Mouse (Mus musculus) right cerebral cortex, postnatal 10 days (tissue): ENCODE data around the gene Sart1.
A peak's percentile ranks its signal among the peaks of the same experiment; 100 is the strongest.
"Not testable (repeated sequence)": the region's sequence is repeated elsewhere in the genome, so short reads cannot be mapped to it uniquely, and the experiment has no call there.

ENCODE experiments used
- DNase-seq, 2 experiments: peaks; one replicate each; pipeline ENCODE4 v3.0.0; 2021; ENCODE audit warnings: low spot score in 2 of 2

Gene Sart1

DNA sequence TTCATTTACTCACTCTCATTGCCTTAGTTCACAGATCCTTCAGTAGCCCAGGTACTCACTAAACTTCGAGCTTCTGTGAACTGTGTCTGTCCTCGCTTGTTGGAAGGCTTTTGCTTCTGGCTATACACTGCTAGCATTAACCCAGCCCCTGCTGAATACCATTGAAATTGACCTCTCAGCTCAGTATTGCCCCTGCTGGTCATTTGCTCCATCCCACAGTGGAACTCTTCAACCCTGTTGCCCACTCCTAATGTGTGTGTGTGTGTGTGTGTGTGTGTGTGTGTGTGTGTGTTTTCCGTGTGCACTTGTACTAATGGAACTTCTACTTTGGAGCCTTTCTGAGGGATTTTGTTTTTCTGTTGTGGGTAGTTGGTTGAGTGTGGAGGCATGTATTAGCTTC lies 17.6 kb downstream of the Sart1 start:
- DNase-seq: no peak

DNA sequence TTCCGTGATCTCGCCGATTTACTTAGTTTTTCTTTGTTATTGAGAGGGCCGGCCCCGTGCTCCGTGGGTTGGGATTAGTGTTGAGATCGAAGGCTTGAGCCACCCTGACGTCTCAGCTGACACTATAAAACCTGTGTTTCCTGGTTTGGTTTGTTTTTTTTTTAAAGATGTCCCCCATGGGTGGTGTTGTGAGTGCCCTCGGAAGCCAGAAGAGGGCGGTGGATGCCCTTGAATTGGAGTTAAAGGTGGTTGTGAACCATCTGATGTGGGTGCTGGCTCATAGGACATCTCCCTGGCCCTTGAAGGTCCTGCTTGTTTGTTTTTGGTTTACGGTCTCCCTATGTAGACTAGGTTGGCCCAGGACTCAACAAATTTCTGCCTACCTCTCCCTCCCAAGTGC lies 21.0 kb downstream of the Sart1 start:
- no peak for DNase-seq

DNA sequence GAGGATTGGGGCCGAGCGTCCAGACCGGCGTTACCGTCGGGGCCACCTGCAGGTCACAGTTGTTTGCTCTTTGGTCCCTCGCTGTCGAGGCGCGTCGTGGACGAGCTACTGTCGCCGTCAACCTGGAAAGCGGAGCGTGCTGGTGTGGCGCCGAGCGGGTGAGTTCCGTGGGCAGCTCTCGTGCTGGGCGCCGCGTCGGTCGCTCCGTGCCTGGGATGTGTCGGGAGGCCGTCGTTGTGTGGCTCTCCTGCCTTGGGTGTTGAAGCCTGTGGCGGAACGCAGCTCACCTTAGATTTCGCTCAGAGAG lies 21.5 kb downstream of the Sart1 start, which contains the start of gene Banf1:
Banf1 (minus strand) TSS at position 116 of the 307 bp plus-strand sequence.
- DNase-seq: no peak

DNA sequence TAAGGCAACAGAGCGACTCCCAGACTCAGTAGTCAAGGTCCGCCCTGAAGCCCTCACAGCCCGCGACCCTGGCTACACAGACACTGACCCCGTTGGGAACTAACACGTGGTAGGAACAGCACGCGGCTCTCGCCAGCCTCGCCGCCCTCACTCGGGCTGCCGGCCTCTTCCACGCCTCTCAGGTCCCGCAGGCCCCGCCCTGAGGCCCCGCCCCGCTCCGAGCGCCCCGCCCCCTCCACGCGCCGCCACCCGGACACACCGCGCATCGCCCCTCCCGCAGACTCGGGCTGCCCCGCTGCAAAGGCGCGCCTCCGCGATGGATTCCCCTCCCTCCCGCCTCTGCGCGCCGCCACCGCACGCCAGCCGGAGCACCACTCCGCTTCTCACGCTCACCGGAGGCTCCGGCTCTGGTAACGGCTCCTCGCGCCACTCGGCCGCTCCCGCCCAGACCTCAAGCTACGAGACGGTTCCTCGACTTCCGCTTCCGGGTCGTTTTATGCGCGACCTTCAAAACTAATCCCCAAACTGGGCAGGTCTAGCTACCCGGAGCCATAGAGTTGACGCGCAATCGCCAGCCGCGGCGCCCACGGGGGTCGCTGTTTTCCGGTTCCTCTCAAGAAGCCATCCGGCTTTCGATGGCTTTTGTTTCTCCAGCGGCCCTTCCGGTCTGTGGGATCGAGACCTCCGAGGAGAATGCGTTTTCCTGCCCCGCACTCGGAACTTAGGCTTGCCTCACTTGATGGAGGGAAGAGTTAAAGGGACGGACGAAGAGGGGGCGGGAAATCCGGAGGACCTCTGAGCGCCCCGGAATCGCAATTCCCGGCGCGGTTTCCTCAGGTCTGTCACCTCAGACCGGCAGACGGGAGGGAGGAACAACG lies 22.1 kb downstream of the Sart1 start, which contains the start of gene Eif1ad:
Eif1ad (plus strand) TSS at position 567 of the 878 bp plus-strand sequence.
- DNase-seq: peak; percentile 97

DNA sequence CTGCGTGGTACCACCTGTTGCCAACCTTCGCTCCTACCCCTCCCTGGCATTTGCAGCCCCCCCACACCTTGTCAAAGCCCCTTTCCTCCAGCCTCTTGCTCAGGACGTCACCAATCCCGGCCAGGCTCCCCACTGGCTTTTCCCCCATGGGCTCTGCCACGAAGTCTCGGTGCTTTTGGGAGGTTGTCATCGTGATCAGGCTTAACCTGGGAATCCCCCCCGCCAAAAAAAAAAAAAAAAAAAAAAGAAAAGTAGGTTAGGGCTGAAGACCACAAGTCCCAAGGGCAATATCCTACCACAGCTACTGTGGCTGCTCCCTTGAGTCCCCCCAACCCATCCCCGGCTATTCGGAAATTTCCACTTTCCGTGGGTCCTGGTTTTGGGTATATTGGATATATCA lies 22.8 kb downstream of the Sart1 start:
- no peak for DNase-seq

DNA sequence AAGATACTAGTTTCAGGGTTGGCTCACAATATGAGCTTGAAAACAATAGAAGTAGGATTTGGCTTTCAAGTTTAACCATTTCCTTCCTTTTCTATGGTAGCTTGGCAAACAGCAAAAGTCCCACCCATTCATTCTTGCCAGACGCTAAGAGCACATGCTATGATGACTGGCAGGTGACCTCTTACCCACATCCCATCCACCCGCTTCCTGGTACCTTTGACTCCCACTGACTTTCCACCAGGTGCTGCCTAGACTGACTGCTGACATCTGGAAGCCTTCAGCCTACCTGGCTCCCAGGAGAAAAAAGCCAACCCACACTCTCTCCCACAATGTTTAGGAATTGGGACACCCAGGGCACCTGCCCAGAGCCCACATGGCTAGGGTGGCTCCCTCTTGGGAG lies 24.4 kb downstream of the Sart1 start:
- DNase-seq: no peak

DNA sequence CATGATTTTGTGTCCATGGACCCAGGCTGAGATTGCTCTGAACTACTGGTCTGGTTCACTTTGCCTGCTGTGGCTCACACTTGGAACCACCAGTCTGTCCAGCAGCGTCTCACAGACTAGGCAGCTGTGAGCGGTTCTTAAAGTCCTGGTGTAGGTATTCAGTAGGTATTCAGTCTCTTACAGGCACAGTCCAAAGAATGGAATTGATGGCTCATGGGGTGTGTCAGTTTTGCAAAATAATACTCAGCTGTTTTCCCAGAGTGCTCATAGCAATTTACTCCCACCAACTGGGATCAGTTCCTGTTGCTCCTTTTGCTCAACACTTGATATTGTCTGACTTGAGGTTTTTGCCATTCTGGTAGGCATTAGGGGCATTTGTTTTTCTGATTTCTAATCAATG lies 26.3 kb downstream of the Sart1 start:
- DNase-seq: no peak

DNA sequence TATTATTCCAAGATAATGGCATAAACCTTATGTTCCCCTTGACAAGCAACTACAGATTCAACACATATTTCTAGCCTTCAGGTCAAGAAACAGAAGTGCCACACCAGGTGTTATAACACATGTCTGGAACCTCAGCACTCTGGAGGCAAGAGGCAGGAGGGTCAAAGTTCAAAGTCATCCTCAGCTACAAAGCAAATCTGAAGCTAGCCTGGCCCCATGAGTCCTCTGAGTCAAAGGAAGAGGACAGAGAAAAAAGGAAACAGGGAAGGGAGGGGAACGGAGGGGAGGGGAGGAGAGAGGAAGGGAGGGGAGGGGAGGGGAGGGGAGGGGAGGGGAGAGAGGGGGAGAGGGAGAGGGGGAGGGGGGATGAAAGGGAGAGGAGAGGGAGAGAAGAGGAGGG lies 32.4 kb downstream of the Sart1 start:
- no peak for DNase-seq

DNA sequence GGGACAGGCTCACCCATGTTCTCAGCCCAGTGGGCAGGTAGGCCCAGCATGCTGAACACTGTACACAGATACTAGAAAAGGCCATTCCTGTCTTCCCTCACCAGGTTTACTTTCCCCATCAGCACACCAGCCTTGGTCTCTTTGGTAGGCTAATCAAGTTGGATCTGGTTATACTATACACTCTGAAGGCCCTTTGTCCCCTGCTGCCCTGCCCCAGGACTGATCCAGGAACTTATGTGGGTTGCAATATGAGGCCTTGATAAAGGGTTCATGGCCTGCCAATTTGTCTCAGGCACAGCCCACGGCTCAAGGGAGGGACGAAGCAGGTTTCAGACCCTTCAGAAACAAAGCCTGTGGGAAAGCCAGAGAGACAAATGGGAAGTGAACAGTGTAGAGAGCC lies 34.9 kb downstream of the Sart1 start:
- no peak for DNase-seq

DNA sequence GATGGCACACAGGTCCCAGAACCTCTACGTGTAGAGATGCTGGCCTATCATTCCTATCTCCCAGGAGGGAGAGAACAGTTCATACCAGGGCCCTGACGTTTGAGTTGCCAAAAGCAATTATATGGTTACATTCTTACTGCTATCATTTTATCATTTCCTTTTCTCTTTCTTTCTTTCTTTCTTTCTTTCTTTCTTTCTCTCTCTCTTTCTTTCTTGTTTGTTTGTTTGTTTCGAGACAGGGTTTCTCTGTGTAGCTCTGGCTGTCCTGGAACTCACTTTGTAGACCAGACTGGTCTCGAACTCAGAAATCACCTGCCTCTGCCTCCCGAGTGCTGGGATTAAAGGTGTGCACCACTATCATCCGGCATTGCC lies 39.0 kb downstream of the Sart1 start, which contains the start of gene Cst6:
Cst6 (minus strand) TSS at position 73 of the 372 bp plus-strand sequence.
- not testable (repeated sequence) for DNase-seq

DNA sequence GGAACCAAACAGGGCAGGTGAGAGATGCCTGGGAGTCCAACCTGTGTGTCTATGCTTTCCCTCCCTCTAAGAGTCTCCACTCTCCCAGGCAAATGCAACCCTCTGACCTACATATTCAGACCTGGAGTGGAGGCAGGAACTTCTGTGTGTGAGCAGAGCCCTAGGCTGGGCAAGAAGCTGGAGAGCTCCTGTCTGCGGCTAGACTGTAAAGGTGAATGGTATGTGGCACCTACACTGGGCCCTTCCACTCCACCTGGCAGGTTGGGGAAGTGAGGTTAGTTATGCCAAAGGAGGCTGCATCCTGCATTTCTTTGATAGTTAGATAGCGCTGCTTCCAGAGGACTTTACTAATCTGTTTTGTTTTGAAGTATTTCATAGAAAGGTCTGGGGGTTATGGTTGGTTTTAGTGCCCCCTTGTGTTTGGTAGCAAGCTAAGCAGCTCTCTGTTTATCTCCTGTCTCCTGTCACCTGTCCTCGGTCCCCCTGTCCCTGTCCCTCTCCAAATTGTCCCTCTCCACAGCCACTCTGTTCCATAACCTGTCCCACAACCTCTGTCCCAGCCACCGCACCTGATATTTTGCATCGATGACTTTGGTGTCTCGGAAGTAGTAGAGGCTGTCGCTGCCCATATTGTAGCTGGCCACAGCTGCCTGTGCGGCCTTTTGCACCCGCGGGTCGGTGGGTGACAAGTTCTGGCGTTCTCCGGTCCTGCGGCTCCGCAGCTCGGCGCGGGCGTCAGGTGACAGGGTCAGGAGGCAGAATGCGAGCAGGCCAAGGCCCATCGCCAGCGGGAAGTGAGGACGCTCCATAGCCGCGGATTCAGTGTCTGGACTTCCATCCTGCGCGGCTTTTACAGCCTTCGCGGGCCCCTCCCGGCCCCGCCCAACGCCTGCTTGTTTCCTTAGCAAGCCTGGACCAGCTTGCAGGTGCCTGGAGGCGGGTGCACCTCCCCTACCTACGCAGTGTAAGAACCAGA lies 39.7 kb downstream of the Sart1 start:
- peak in 1 of 2 experiments; percentile 31 for DNase-seq

DNA sequence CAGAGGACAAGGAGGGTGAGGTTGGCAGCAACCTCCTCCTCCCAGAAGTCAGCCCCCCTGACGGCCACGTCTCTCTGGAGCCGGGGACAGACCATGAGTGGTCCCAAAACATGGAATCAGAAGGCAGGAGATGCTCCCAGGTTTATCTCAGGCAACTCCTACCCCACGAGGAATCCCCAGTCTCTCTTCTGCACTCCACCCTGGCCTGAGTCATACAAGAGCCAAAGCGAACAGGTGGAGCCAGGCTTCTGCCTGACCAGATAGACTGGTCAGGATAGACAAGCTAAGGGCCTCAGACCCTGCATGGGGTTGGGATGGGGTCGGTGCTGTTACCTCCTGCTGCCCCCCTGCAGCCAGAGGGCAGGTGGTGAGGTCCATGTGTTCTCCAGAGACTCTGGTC lies 40.4 kb downstream of the Sart1 start:
- no peak for DNase-seq

DNA sequence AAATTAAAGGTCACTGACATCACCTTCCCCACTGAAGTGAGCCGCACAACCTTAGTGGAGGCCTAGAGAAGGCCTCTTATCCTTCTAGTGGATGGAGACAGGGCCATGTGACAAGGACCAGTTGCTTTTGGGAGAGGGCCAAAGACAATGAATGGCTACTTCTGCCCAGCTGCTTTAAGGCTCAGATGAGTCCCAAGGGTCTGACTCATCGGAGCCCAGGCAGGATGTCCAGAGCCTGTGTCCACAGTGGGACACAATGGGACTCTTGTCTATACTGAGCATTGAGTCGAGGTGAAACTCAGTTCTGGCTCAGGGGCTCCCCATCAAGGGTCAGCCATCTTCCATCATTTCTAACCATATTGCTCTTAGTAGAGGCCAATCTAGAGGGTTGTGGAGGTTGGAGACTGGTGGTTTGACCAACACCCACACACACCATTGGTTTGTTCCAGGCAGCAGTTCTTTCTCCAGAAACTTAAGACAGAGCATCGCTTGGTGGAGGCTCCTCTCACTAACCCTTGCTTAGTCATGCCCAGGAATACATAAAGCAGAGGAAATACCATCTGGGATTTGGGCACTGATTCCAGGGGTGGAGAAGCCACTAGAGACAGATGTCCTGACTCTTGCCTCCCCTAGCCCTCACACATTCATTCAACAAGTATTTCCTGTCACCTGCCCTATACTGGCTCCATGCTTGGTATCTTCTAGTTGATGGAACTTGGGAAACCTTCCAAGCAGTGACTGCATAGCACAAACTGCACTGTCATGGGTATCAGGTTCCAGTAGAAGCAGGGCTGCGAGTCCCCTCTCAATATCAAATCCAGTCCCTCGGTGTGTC lies 43.0 kb downstream of the Sart1 start:
- DNase-seq: no peak

DNA sequence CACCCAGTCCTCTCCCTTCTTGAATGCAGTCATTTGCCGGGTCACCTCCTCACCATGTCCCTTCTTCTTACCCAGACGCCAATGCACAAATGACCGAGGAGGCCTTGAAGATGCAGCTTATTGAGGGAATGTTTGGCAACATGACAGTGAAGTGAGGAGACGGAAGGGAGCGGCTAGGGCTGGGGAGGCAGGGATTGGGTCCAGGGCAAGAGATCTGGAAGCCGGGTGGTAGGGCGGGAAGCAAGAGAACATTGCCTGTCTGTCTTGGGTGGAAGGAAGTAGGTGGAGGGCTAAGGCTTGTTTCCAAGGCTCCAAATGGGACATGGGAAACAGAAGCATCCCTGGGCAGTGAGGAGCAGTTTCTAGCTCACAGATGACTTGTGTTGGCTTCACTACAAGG lies 47.1 kb downstream of the Sart1 start:
- no peak for DNase-seq

DNA sequence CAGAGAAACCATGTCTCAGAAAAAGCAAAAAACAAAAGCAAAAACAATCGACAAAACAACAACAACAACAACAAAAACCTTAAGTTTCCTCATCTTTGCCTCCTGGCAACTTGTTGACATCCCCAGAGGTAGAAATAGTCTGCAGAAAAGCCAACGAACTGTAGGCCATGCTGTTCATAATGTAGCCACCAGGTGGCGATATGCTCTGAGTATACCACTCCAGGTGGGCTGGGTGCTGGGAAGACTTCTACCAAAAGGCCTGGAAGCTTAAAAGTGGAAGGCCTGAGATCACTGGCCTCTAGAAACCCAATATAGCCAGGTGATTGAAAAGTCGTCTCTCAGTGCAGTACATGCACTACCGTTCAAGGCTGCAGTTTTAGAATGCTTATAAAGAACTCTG lies 50.5 kb downstream of the Sart1 start:
- peak; percentile 72 to 79 for DNase-seq

DNA sequence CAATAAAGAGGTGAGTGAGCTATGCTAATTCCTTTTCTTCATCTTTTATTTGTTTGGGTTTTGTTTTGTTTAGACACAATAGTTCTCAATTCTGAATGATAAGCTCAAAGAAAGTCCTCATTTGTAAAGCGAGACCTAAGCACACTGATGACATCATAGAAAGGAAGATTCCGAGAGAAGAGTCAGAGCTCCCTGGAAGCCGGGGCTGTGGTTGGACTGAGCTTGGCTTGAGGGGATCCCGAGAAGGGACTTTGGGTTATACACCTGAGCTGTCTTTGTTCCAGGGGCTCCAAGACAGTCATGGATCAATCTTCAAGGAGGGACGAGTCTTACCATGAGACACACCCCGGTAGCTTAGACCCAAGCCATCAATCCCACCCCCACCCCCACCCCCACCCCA lies 53.1 kb downstream of the Sart1 start, which contains the start of gene Catsper1:
Catsper1 (plus strand) TSS at position 301 of the 400 bp plus-strand sequence.
- no peak for DNase-seq

DNA sequence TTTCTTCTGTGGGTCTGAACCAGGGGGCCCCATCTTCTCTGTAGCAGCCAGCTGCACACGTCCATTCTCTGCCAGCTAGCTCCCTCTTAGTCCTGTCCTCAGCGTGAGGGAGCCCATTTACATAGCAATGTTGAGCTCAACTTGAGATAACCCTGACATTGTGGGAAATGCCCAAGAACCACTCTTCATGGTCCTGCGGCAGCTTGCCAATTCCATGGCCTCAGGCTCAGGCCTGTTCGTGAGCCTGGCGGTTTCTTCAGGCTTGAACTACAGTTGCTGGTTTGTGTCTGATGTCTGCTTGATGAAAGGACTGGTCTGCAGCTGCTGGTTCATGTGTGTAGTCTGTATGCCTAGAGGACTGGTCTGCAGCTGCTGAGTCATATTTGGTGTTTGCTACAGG lies 53.8 kb downstream of the Sart1 start:
- DNase-seq: no peak

DNA sequence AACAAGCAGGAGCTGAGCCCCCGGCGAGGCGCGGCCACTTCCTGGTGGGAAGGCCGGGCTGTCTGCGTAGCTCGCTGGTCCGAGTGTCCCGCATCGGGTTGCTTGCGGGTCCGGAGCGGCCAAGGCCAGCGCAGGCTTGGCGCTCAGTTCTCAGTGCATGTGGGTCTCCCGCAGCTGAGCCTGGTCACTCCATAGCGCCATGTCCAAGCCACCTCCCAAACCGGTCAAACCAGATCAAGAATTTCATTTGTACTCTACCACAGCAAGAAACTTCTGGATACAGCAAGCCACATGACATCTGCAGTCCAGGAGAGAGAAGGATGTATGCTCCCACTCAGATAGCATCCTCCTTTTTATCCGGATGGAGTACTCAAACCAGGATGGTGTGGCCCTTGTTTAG lies 60.5 kb downstream of the Sart1 start:
- DNase-seq: no peak
